10 mouse cellular contexts compared by ENCODE assay signal in genomic region chr3:77197828-77198227, GRCm38 (mm10).
"Had no signal": no experiment of that assay in that cellular context is flagged by ENCODE, and none has a peak within 500 bp of the region (broad histone marks: within the 10 kb centered on the region; RNA-seq: fewer than 3 reads in every experiment).

No protein-coding gene starts in this region.

- H3K27me3 ChIP-seq: limb, embryonic 15.5 days; liver, embryonic 12.5 days; midbrain, embryonic 12.5 days; neural tube, embryonic 12.5 days had no signal

- H3K27ac ChIP-seq: limb, embryonic 15.5 days; liver, embryonic 12.5 days; liver, embryonic 14.5 days; midbrain, embryonic 10.5 days; midbrain, embryonic 12.5 days; neural tube, embryonic 12.5 days had no signal

- DNase-seq: right cerebral cortex, postnatal 14 days; thymus, adult 18-20 months; thymus, postnatal 14 days; thymus, postnatal 36 days had no signal

- H3K4me2 ChIP-seq: limb, embryonic 15.5 days; liver, embryonic 12.5 days; midbrain, embryonic 12.5 days; neural tube, embryonic 12.5 days had no signal

- H3K4me1 ChIP-seq: limb, embryonic 15.5 days; liver, embryonic 12.5 days; midbrain, embryonic 10.5 days; midbrain, embryonic 12.5 days; neural tube, embryonic 12.5 days had no signal

- H3K9ac ChIP-seq: limb, embryonic 15.5 days; liver, embryonic 12.5 days; liver, embryonic 14.5 days; midbrain, embryonic 12.5 days; neural tube, embryonic 12.5 days had no signal

- ATAC-seq: liver, embryonic 12.5 days had no signal

- H3K36me3 ChIP-seq: limb, embryonic 15.5 days; liver, embryonic 12.5 days; midbrain, embryonic 10.5 days; midbrain, embryonic 12.5 days; neural tube, embryonic 12.5 days had no signal

- H3K4me3 ChIP-seq: limb, embryonic 15.5 days; liver, embryonic 12.5 days; midbrain, embryonic 10.5 days; midbrain, embryonic 12.5 days; neural tube, embryonic 12.5 days had no signal

- H3K9me3 ChIP-seq: limb, embryonic 15.5 days; liver, embryonic 12.5 days; midbrain, embryonic 10.5 days; midbrain, embryonic 12.5 days; neural tube, embryonic 12.5 days had no signal
